Mouse (Mus musculus) Patski (cell line): ENCODE data around the gene Tmem245. TPM values are rescaled to one million over a fixed set of nuclear protein-coding genes. Genes with fewer than 3 reads are reported as not detected.
"Not testable (repeated sequence)": the region's sequence is repeated elsewhere in the genome, so short reads cannot be mapped to it uniquely, and the experiment has no call there.

Experiments used
- ATAC-seq: fragments of 100-300 bp; one replicate; pipeline ENCODE4 v1.8.0; 2021
- CTCF ChIA-PET: fragments of 350-600 bp; sonication (Branson Sonifier 250); formaldehyde crosslinking; loops from one replicate; lab custom pipeline; 2022; ENCODE audit warnings: inconsistent platforms; lab: Charles Lee
- POLR2A ChIA-PET: fragments of 350-600 bp; sonication (Branson Sonifier 250); formaldehyde crosslinking; loops from one replicate; lab custom pipeline; 2022; ENCODE audit warnings: antibody characterized with exemption, inconsistent platforms; lab: Charles Lee
- DNase-seq: peaks from one replicate; pipeline ENCODE4 v3.0.0-alpha.2; 2011; ENCODE audit warnings: low read depth, low spot score
- H3K27me3 ChIP-seq: fragments of 371-371 bp; one replicate; pipeline ENCODE4 v1.5.1; 2021
- CTCF ChIP-seq: fragments of 100-300 bp; IDR thresholded peaks from one replicate; pipeline ENCODE4 v1.5.1; 2021
- in situ Hi-C: fragments of 300-500 bp; cut with MboI; formaldehyde crosslinking; loops from 3 replicates; pipeline ENCODE4 v1.11.1; 2018; ENCODE audit warnings: low pct_unique_long_range_greater_than_20kb, mixed read lengths
- polyA plus RNA-seq: library from polyadenylated mRNA; unstranded; gene quantifications from one replicate; pipeline ENCODE4 v1.2.3, GENCODE M21; 2021

Tmem245 gene
- polyA plus RNA-seq, 1 experiment from 2014 or later = 19.1 TPM

GRCm38 (mm10) chr4:56901671-56902070 lies 45.6 kb downstream of the Tmem245 start:
- in situ Hi-C loops = no loop called here
- no peak for DNase-seq
- ATAC-seq = no peak
- POLR2A ChIA-PET = no interaction called here
- no peaks in the 10 kb centered on the region for H3K27me3 ChIP-seq
- CTCF ChIA-PET = interaction anchor here (1.2 kb wide), 1 partner anchor 12 kb away, joined by 3 read pairs; no protein-coding TSS in a partner anchor
- TF ChIP-seq CTCF = peak; percentile 53

GRCm38 (mm10) chr4:56899216-56899615 lies 48.0 kb downstream of the Tmem245 start:
- TF ChIP-seq CTCF = no peak
- in situ Hi-C loops = no loop called here
- POLR2A ChIA-PET = no interaction called here
- no peak for ATAC-seq
- H3K27me3 ChIP-seq = no peaks in the 10 kb centered on the region
- DNase-seq = no peak
- CTCF ChIA-PET = interaction anchor here (0.6 to 1.1 kb wide), 2 partner anchors 14 to 48 kb away, joined by 3 read pairs; no protein-coding TSS in a partner anchor

- POLR2A ChIA-PET = no interaction called here
- CTCF ChIA-PET = no interaction called here
- TF ChIP-seq CTCF = no peak
- no peak for ATAC-seq
- in situ Hi-C loops = no loop called here
- no peak for DNase-seq
- H3K27me3 ChIP-seq = no peaks in the 10 kb centered on the region
Measured at GRCm38 (mm10) chr4:56897511-56897910, 49.7 kb downstream of the Tmem245 start.

GRCm38 (mm10) chr4:56894196-56894595 lies 53.0 kb downstream of the Tmem245 start:
- ChIA-PET CTCF (no interaction called here), POLR2A (no interaction called here)
- in situ Hi-C loops = no loop called here
- no peak for TF ChIP-seq CTCF
- no peak for DNase-seq
- no peaks in the 10 kb centered on the region for H3K27me3 ChIP-seq
- no peak for ATAC-seq

GRCm38 (mm10) chr4:56892501-56893115 lies 54.6 kb downstream of the Tmem245 start:
- in situ Hi-C loops = no loop called here
- POLR2A ChIA-PET = no interaction called here
- ATAC-seq = no peak
- TF ChIP-seq CTCF = no peak
- H3K27me3 ChIP-seq = no peaks in the 10 kb centered on the region
- no peak for DNase-seq
- CTCF ChIA-PET = no interaction called here

- no peaks in the 10 kb centered on the region for H3K27me3 ChIP-seq
- DNase-seq (no peak), ATAC-seq (no peak)
- POLR2A ChIA-PET = no interaction called here
- CTCF ChIA-PET = interaction anchor here (0.6 kb wide), 1 partner anchor 77 kb away, joined by 3 read pairs; no protein-coding TSS in a partner anchor
- in situ Hi-C loops = no loop called here
- TF ChIP-seq CTCF = no peak
Measured at GRCm38 (mm10) chr4:56888483-56888882, 58.8 kb downstream of the Tmem245 start.

GRCm38 (mm10) chr4:56886286-56886979 lies 60.8 kb downstream of the Tmem245 start:
- no peaks in the 10 kb centered on the region for H3K27me3 ChIP-seq
- no peak for TF ChIP-seq CTCF
- ChIA-PET POLR2A (no interaction called here), CTCF (no interaction called here)
- DNase-seq (no peak), ATAC-seq (no peak)
- in situ Hi-C loops = no loop called here

- TF ChIP-seq CTCF = no peak
Measured at GRCm38 (mm10) chr4:56880036-56880703, 67.1 kb downstream of the Tmem245 start.

GRCm38 (mm10) chr4:56878971-56879370 lies 68.3 kb downstream of the Tmem245 start:
- CTCF ChIA-PET = interaction anchor here (1.8 kb wide), 2 partner anchors 10 to 39 kb away, joined by 3 to 4 read pairs; no protein-coding TSS in a partner anchor
- POLR2A ChIA-PET = no interaction called here
- no peaks in the 10 kb centered on the region for H3K27me3 ChIP-seq
- DNase-seq = no peak
- no peak for ATAC-seq
- in situ Hi-C loops = no loop called here
- no peak for TF ChIP-seq CTCF

More at GRCm38 (mm10) chr4:56880036-56880703, 67.1 kb downstream of the Tmem245 start:
- ChIA-PET POLR2A (no interaction called here), CTCF (interaction anchor here (1.8 kb wide), 1 partner anchor 11 kb away, joined by 3 read pairs; no protein-coding TSS in a partner anchor)
- no peak for DNase-seq
- ATAC-seq = no peak
- in situ Hi-C loops = no loop called here
- no peaks in the 10 kb centered on the region for H3K27me3 ChIP-seq

GRCm38 (mm10) chr4:56870541-56870940 lies 76.7 kb downstream of the Tmem245 start:
- DNase-seq, in situ Hi-C loops, CTCF ChIA-PET, POLR2A ChIA-PET, ATAC-seq, H3K27me3 ChIP-seq: not testable (repeated sequence)
